Mouse (Mus musculus) cerebellum, postnatal 4 days (tissue): ENCODE measurements around the gene Mkln1.
"Not testable (repeated sequence)": the region's sequence is repeated elsewhere in the genome, so short reads cannot be mapped to it uniquely, and the experiment has no call there.

Experiments
- DNase-seq, 2 experiments: peaks; one replicate each; pipeline ENCODE4 v3.0.0; 2022; ENCODE audit warnings: low spot score in 2 of 2, mixed read lengths in 1 of 2

Gene Mkln1

GRCm38 (mm10) chr6:31549361-31550051, 151.0 kb downstream of the Mkln1 start:
- DNase-seq, result peak in 1 of 2 experiments; percentile 59

- no peak for DNase-seq
These were observed 152.5 kb downstream of the Mkln1 start for GRCm38 (mm10) chr6:31550876-31551532.

- no peak for DNase-seq
These were observed 158.0 kb downstream of the Mkln1 start for GRCm38 (mm10) chr6:31556460-31557100.

- DNase-seq, result no peak
These were observed 161.8 kb downstream of the Mkln1 start for GRCm38 (mm10) chr6:31560138-31560959.

GRCm38 (mm10) chr6:31561948-31562347, 163.4 kb downstream of the Mkln1 start:
- DNase-seq, result not testable (repeated sequence)

GRCm38 (mm10) chr6:31562371-31563080, 164.0 kb downstream of the Mkln1 start:
- no peak for DNase-seq

- DNase-seq, result peak; percentile 44 to 58
These were observed 165.0 kb downstream of the Mkln1 start, which contains the start of gene Podxl for GRCm38 (mm10) chr6:31563235-31564181. Gene Podxl (minus strand): TSS chr6:31563981.

- no peak for DNase-seq
These were observed 165.6 kb downstream of the Mkln1 start for GRCm38 (mm10) chr6:31564182-31564531.

- DNase-seq, result peak in 1 of 2 experiments; percentile 7
These were observed 166.4 kb downstream of the Mkln1 start for GRCm38 (mm10) chr6:31564901-31565391.
